Mouse (Mus musculus): ENCODE results near the gene Pwwp2b. TPM values are rescaled to one million over a fixed set of nuclear protein-coding genes. Genes with fewer than 3 reads are reported as not detected.

The Pwwp2b gene
- polyA plus RNA-seq, 2 experiments: 9.5 to 14.1 TPM

DNA sequence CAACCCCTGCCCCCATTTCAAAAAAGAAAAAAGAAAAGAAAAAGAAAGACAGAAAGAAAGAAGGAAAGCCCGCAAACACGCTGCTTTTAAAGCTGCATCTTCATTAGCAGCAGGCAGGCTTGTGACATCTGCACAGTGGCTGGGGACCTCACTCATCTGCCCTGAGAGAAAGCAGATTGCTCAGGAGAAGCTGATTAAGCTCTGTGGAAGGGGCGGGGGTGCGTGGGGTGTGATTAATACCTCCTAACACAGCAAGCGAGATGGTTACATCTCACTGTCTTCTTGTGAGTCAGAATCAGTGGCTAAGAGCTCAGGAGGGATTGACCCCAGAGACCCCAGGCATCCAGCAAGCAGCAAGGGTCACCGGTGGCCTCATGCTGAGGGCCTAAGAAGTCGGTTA, 29.3 kb downstream of the Pwwp2b start:
- Histone ChIP-seq H3K36me3 (ENCODE audit: control insufficient read depth, insufficient read depth, low read length) (no peaks in the 10 kb centered on the region), H3K9me3 (ENCODE audit: control insufficient read depth, low read length) (no peaks in the 10 kb centered on the region), H3K27me3 (ENCODE audit: control insufficient read depth, insufficient read depth, low read length) (no peaks in the 10 kb centered on the region), H3K4me2 (replicated peaks; ENCODE audit: low read depth, low read length, severe bottlenecking) (no peak overlapping the region), H3K9ac (ENCODE audit: low read depth, low read length, severe bottlenecking) (no peak overlapping the region), H3K4me1 (ENCODE audit: control insufficient read depth, insufficient read depth, low read length) (peaks cover 14% of the 10 kb centered on the region), H3K27ac (replicated peaks; ENCODE audit: low read depth, low read length) (no peak overlapping the region), H3K4me3 (replicated peaks; ENCODE audit: low read length) (no peak overlapping the region)
- WGBS: 85% methylated on average over 7 of the region's 7 CpGs
- ATAC-seq (ENCODE audit: low FRiP score, low read depth): no peak
- no peak for DNase-seq (ENCODE audit: low spot score)
- no peak for TF ChIP-seq POLR2A (IDR thresholded peaks at IDR 0.05; ENCODE audit: borderline replicate concordance, extremely low read depth, insufficient read depth, insufficient read length)

DNA sequence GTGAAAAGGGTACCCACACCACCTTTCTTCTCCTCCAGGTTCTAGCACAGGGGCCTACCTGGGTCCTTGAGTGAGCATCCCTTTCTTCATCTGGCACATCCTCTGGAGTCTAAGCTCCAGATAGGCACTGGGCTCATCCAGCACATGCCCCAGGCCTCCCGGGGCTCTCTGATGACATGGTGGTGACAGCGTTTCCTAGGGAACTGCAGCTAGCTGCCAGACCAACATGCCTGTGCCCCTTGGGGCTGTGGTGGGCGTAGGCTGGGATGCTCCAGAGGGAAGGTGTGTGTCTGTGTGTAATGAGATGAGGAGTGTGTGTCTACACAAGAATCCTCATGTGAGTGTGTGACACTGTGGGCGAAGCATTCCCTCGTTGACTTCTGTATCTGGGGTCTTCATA, 31.3 kb downstream of the Pwwp2b start:
- no peaks in the 10 kb centered on the region for H3K36me3 ChIP-seq (ENCODE audit: control insufficient read depth, insufficient read depth, low read length)
- H3K27ac ChIP-seq (replicated peaks; ENCODE audit: low read depth, low read length): no peak overlapping the region
- H3K9me3 ChIP-seq (ENCODE audit: control insufficient read depth, low read length): no peaks in the 10 kb centered on the region
- H3K4me3 ChIP-seq (replicated peaks; ENCODE audit: low read length): no peak overlapping the region
- H3K27me3 ChIP-seq (ENCODE audit: control insufficient read depth, insufficient read depth, low read length): no peaks in the 10 kb centered on the region
- DNase-seq (ENCODE audit: low spot score) (no peak), ATAC-seq (ENCODE audit: low FRiP score, low read depth) (no peak)
- H3K4me2 ChIP-seq (replicated peaks; ENCODE audit: low read depth, low read length, severe bottlenecking): no peak overlapping the region
- 72% methylated on average over 5 of the region's 5 CpGs for WGBS
- no peaks in the 10 kb centered on the region for H3K4me1 ChIP-seq (ENCODE audit: control insufficient read depth, insufficient read depth, low read length)
- no peak overlapping the region for H3K9ac ChIP-seq (ENCODE audit: low read depth, low read length, severe bottlenecking)
- no peak for TF ChIP-seq POLR2A (IDR thresholded peaks at IDR 0.05; ENCODE audit: borderline replicate concordance, extremely low read depth, insufficient read depth, insufficient read length)

DNA sequence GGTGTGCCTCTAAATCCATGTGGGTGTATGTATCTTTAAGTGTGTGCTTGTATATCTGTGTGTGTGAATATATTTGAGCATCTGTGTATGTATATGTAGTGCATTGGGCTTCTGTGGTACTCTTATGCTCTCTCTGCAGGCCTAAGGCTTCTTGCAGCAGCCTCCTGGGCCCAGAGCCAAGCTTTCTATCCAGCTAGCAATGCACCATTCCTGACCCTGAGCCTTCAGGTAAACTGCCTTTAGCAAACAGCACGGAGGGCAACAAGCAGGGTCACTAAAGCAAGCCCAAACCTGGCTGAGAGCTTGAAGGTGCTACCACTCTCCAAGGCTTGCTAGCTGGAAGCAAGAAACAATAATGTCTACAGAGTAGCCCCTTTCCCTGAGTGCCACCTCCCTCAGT, 31.8 kb downstream of the Pwwp2b start:
- H3K4me1 ChIP-seq (ENCODE audit: control insufficient read depth, insufficient read depth, low read length): no peaks in the 10 kb centered on the region
- H3K9ac ChIP-seq (ENCODE audit: low read depth, low read length, severe bottlenecking): no peak overlapping the region
- H3K4me3 ChIP-seq (replicated peaks; ENCODE audit: low read length): no peak overlapping the region
- H3K27me3 ChIP-seq (ENCODE audit: control insufficient read depth, insufficient read depth, low read length): no peaks in the 10 kb centered on the region
- DNase-seq (ENCODE audit: low spot score) (no peak), ATAC-seq (ENCODE audit: low FRiP score, low read depth) (no peak)
- no peak overlapping the region for H3K27ac ChIP-seq (replicated peaks; ENCODE audit: low read depth, low read length)
- TF ChIP-seq POLR2A (IDR thresholded peaks at IDR 0.05; ENCODE audit: borderline replicate concordance, extremely low read depth, insufficient read depth, insufficient read length): no peak
- no peaks in the 10 kb centered on the region for H3K36me3 ChIP-seq (ENCODE audit: control insufficient read depth, insufficient read depth, low read length)
- no peaks in the 10 kb centered on the region for H3K9me3 ChIP-seq (ENCODE audit: control insufficient read depth, low read length)
- H3K4me2 ChIP-seq (replicated peaks; ENCODE audit: low read depth, low read length, severe bottlenecking): no peak overlapping the region
- WGBS: 74% methylated on average over 1 of the region's 1 CpGs

DNA sequence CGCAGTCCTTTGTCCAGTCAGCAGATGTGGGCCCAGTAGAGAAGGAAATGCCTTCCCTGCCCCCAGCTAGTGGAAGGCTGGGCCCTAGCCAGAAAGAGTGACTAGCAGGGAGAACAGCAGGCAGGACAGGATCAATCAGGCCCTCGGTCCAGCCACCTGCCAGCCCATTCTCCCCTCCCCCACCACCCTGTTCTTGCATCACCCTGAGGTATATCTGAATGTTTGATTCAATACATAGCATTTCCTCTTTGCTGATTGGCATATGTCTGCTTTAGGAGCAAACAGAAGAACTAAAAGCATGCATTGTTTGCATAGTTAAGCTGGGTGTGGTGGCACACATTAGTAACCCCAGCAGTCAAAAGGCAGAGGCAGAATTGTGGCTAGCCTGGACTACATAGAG, 32.9 kb downstream of the Pwwp2b start:
- H3K4me2 ChIP-seq (replicated peaks; ENCODE audit: low read depth, low read length, severe bottlenecking): no peak overlapping the region
- H3K27me3 ChIP-seq (ENCODE audit: control insufficient read depth, insufficient read depth, low read length): no peaks in the 10 kb centered on the region
- no peaks in the 10 kb centered on the region for H3K36me3 ChIP-seq (ENCODE audit: control insufficient read depth, insufficient read depth, low read length)
- 24% methylated on average over 2 of the region's 2 CpGs for WGBS
- H3K4me3 ChIP-seq (replicated peaks; ENCODE audit: low read length): no peak overlapping the region
- H3K4me1 ChIP-seq (ENCODE audit: control insufficient read depth, insufficient read depth, low read length): no peaks in the 10 kb centered on the region
- no peak overlapping the region for H3K27ac ChIP-seq (replicated peaks; ENCODE audit: low read depth, low read length)
- DNase-seq (ENCODE audit: low spot score) (no peak), ATAC-seq (ENCODE audit: low FRiP score, low read depth) (no peak)
- no peaks in the 10 kb centered on the region for H3K9me3 ChIP-seq (ENCODE audit: control insufficient read depth, low read length)
- no peak overlapping the region for H3K9ac ChIP-seq (ENCODE audit: low read depth, low read length, severe bottlenecking)
- no peak for TF ChIP-seq POLR2A (IDR thresholded peaks at IDR 0.05; ENCODE audit: borderline replicate concordance, extremely low read depth, insufficient read depth, insufficient read length)

DNA sequence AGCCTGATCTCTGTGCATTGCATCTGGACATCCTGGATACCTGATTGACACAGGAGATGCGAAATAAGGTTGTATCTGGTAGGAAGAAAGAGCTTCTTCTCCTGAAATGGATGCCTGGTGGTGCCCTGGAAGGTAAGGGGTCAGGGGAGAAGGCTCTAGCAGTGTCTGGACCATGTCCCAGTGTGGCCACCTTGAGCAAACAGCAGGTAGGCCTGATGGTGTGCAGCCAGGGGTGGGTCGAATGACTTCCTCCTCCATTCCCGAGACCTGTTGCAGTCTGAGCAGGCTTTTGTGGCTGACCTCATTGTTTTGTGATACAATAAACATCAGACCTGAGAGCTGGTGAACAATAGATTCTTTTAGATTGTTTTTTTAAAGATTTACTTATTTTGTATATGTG, 33.8 kb downstream of the Pwwp2b start:
- ATAC-seq (ENCODE audit: low FRiP score, low read depth) (no peak), DNase-seq (ENCODE audit: low spot score) (no peak)
- H3K27me3 ChIP-seq (ENCODE audit: control insufficient read depth, insufficient read depth, low read length): no peaks in the 10 kb centered on the region
- H3K9ac ChIP-seq (ENCODE audit: low read depth, low read length, severe bottlenecking): no peak overlapping the region
- no peaks in the 10 kb centered on the region for H3K9me3 ChIP-seq (ENCODE audit: control insufficient read depth, low read length)
- H3K27ac ChIP-seq (replicated peaks; ENCODE audit: low read depth, low read length): no peak overlapping the region
- 83% methylated on average over 3 of the region's 3 CpGs for WGBS
- H3K36me3 ChIP-seq (ENCODE audit: control insufficient read depth, insufficient read depth, low read length): no peaks in the 10 kb centered on the region
- no peak overlapping the region for H3K4me3 ChIP-seq (replicated peaks; ENCODE audit: low read length)
- no peaks in the 10 kb centered on the region for H3K4me1 ChIP-seq (ENCODE audit: control insufficient read depth, insufficient read depth, low read length)
- TF ChIP-seq POLR2A (IDR thresholded peaks at IDR 0.05; ENCODE audit: borderline replicate concordance, extremely low read depth, insufficient read depth, insufficient read length): no peak
- no peak overlapping the region for H3K4me2 ChIP-seq (replicated peaks; ENCODE audit: low read depth, low read length, severe bottlenecking)

DNA sequence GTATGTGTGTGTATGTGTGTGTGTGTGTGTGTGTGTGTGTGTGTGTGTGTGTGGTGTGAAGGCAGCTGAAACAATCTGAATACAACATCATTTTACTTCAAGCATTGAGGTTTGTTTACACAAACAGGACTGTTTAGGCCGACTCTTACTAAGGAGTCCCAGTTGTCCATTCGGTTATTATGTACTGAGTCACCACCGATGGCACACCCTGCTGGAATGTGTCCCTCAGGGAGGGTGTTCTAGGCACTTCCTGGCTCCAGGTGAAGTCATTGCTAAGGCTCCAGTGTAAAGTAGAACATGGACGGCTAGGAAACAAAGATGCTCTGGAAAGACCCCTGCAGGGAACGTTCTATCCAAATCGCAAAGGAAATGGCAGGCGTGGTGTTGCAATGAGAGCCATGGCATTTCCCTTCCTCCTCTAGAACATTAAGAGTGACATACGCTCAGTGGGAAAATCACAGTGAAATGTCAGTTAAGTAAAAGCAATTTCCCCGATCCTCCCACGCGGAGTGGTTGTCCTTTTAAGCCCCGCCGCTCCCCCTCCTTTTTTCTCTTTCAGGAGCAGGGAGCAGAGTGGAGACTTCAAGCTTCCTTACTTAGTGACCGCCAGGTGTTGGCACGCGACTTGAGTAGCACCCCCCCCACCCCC, 37.1 kb downstream of the Pwwp2b start:
- H3K36me3 ChIP-seq (ENCODE audit: control insufficient read depth, insufficient read depth, low read length): no peaks in the 10 kb centered on the region
- no peak for ATAC-seq (ENCODE audit: low FRiP score, low read depth)
- H3K9ac ChIP-seq (ENCODE audit: low read depth, low read length, severe bottlenecking): no peak overlapping the region
- no peak for DNase-seq (ENCODE audit: low spot score)
- TF ChIP-seq POLR2A (IDR thresholded peaks at IDR 0.05; ENCODE audit: borderline replicate concordance, extremely low read depth, insufficient read depth, insufficient read length): no peak
- no peak overlapping the region for H3K27ac ChIP-seq (replicated peaks; ENCODE audit: low read depth, low read length)
- no peak overlapping the region for H3K4me3 ChIP-seq (replicated peaks; ENCODE audit: low read length)
- H3K27me3 ChIP-seq (ENCODE audit: control insufficient read depth, insufficient read depth, low read length): no peaks in the 10 kb centered on the region
- no peak overlapping the region for H3K4me2 ChIP-seq (replicated peaks; ENCODE audit: low read depth, low read length, severe bottlenecking)
- WGBS: 69% methylated on average over 16 of the region's 16 CpGs
- H3K9me3 ChIP-seq (ENCODE audit: control insufficient read depth, low read length): no peaks in the 10 kb centered on the region
- no peaks in the 10 kb centered on the region for H3K4me1 ChIP-seq (ENCODE audit: control insufficient read depth, insufficient read depth, low read length)

Measured in limb, embryonic 14.5 days (tissue).